Mouse (Mus musculus): Measurements from ENCODE around the gene Srebf1.

DNA sequence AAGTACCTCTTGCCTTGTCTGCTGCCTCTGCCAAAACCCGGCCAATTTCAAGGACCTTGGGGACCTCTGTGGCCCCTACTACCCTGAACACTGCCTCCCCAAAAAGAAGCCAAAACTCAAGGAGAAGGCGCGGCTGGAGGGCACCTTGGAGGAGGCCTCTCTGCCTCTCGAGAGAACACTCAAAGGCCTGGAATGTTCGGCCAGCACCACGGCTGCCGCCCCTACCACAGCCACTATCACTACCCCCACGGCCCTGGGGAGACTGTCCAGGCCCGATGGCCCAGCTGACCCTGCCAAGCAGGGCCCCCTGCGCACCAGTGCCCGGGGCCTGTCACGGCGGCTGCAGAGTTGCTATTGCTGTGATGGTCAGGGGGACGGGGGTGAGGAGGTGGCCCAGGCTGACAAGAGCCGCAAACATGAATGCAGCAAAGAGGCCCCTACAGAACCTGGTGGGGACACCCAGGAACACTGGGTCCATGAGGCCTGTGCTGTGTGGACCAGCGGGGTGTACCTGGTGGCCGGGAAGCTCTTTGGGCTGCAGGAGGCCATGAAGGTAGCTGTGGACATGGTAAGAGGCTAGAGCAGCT is 32.2 kb downstream of the Srebf1 start:
- TF ChIP-seq MAX (IDR thresholded peaks at IDR 0.05) = no peak
- TF ChIP-seq CTCF (IDR thresholded peaks at IDR 0.05; ENCODE audit: control insufficient read depth, insufficient read depth, insufficient read length) = no peak

Measured in C2C12 (cell line).